Mouse (Mus musculus): Measurements from ENCODE around the gene Khdrbs2. TPM values are rescaled to one million over a fixed set of nuclear protein-coding genes. Genes with fewer than 3 reads are reported as not detected.

Khdrbs2 gene
- under 1 TPM; 0.15 to 0.17 TPM for total RNA-seq (2021)

DNA sequence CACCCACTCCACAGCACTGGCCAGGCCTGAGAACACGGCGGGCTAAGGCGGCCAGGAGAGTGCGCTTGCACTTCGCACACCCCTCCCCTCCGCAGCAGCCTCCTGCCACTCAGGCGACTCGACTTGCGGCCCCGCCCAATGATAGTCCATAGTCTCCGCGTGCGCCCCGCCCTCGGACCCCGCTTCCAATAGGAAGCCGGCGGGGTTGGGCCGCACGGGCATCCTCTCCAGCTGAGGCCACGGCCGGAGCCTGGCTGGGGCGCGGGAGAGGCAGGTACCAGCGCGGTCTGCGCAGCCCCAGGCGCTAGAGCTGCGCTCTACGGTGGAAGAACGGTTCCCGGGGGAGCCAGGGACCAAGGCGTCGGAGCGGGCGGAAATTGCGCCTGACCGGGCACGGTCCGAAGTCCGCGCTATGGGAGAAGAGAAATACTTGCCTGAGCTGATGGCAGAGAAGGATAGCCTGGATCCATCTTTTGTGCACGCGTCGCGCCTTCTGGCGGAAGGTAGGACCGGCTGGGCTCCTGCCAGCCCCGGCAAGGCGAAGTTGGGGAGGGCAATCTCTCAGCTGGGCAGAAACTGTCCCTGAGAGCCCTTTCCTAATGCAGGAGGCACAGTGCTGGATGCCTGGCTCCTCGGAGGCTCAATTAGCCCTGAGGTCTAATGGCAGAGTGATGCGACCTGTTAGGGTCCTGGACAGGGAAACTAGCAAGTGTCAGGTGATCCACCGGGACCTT is at the start of gene Khdrbs2:
Gene Khdrbs2 (plus strand): TSS at position 209 of the 734 bp plus-strand sequence.
- DNase-seq = peak; percentile 75 to 79
- intact Hi-C loops (cut with DNase I) = loop anchor here (5.0 to 10.0 kb wide), 3 partner anchors 380 to 1475 kb away; no protein-coding TSS in a partner anchor

- intact Hi-C loops (cut with DNase I) = loop anchor here (5.0 to 10.0 kb wide), 3 partner anchors 378 to 1473 kb away; no protein-coding TSS in a partner anchor
- peak; percentile 6 to 27 for DNase-seq
These were observed 2.1 kb downstream of the Khdrbs2 start for GRCm38 (mm10) chr1:32174566-32174965.

GRCm38 (mm10) chr1:32199664-32200260 is 27.2 kb downstream of the Khdrbs2 start:
- no peak for DNase-seq
- intact Hi-C loops (cut with DNase I) = no loop called here

DNA sequence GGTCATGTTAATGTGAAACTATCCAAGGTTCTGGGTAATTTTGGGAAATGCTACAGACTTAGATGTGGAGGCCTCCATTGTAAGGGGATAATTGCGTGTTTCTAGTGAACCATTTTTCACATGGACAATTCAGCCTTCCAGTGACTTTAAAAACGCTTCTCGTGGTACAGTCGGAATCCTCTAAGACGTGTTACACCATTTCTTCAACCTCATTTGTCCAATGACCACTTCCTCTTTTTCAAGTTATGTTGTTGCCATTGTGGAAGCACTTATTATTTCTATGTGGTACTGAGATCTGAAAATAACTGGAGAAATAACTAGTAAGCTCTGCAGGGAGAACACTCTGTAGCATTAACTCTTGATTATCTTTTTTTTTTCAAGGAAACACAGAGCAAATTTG is 75.9 kb downstream of the Khdrbs2 start:
- intact Hi-C loops (cut with DNase I) = no loop called here
- DNase-seq = no peak

GRCm38 (mm10) chr1:32249602-32250001 is 77.1 kb downstream of the Khdrbs2 start:
- intact Hi-C loops (cut with DNase I) = no loop called here
- no peak for DNase-seq

- intact Hi-C loops (cut with DNase I) = no loop called here
- no peak for DNase-seq
These were observed 77.8 kb downstream of the Khdrbs2 start for GRCm38 (mm10) chr1:32250337-32250736.

- intact Hi-C loops (cut with DNase I) = loop anchor here (1.0 kb wide), 1 partner anchor 8 kb away; no protein-coding TSS in a partner anchor
- DNase-seq = no peak
These were observed 86.4 kb downstream of the Khdrbs2 start for GRCm38 (mm10) chr1:32258942-32259341.

- intact Hi-C loops (cut with DNase I) = no loop called here
- no peak for DNase-seq
These were observed 98.0 kb downstream of the Khdrbs2 start for GRCm38 (mm10) chr1:32270519-32270918.

DNA sequence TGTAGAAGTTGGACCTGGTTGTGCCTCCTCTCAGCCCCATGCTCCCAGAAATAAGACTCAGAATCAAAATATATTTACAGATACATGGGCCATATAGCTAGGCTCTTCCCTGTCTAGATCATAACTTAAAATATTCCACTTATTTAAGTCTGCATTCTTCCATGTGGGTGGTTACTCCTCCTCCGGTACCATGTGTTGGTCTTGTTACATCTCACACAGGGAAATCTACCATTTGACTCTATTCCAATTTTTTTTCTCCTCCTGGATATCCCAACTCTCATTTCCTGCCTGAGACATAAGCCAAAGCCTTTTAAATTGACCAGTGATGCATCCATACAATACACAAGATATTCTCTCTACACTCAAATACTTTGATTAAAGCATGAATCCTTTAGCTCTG is 122.2 kb downstream of the Khdrbs2 start:
- DNase-seq = no peak
- intact Hi-C loops (cut with DNase I) = no loop called here

DNA sequence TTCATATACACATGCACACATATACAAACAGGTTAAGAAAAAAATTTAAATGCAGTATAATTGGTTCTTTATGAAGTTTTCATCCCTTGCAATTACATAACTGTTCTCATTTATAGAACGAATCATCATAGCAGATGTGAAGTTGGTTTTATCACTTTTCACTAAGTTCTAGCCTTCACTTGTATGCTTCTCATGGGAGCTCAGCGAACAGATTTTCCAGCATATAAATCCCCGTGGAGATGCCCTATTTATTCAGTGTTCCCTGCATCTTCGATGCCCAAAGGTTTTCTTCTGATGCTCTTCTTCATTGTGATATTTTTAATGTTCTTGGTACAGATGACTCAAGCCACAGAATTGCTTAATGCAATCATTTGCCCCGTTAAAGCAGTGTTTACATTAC is 128.9 kb downstream of the Khdrbs2 start:
- DNase-seq = no peak
- intact Hi-C loops (cut with DNase I) = no loop called here

DNA sequence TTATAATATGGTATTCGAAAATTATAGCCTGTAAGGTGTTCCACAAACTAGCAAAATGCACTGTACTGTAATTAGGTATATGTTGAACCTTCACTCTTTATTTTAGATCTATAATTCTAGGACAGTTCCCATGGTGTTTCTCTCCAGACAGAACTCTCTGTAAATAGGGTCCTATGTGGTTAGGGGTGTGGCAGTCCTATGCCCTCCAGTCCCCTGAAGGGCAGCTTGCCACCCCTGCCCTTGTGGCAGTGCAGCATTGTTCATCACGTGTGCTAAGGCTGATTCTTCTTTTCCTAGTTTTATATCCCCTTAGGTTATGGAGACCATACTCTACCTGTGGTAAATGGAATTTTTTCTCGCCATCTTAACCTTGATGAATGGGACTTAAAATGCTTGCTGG is 136.6 kb downstream of the Khdrbs2 start:
- intact Hi-C loops (cut with DNase I) = no loop called here
- no peak for DNase-seq

DNA sequence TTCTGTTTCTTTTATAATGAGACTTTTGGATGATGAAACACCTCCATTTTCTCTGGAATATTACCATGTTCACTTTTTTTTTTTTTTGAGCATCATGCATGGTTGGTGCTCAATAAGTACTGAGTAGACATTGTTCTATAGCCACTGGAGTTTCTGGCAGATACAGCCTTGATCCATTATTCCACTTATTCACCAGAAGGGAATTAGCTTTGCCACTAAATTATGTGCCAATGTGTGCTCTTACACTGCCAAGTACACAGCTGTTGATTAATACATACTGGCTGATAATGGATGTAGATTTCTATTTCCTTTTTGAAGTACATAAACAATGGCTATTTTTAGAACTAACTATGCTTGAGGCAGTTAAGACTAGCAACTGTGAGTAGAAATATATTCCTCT is 137.1 kb downstream of the Khdrbs2 start:
- no peak for DNase-seq
- intact Hi-C loops (cut with DNase I) = no loop called here

DNA sequence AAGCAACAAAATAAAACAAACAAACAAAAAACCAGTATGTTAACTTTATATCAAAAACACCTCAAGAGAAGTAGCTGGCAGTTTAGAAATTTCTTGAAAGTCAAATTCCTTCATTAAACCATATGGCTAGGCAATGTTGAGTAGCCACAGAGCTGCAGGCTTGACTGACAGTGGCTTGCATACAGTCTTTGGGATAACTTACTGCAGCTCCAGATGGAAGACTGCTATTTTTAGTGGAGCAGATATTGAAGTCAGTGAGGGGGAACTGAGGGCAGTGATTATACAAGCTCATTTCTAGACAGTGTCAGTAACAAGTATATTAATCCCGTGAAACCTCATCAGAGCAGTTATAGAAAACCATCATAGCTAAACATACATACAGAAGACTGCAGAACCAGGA is 166.6 kb downstream of the Khdrbs2 start:
- intact Hi-C loops (cut with DNase I) = no loop called here
- DNase-seq = no peak

DNA sequence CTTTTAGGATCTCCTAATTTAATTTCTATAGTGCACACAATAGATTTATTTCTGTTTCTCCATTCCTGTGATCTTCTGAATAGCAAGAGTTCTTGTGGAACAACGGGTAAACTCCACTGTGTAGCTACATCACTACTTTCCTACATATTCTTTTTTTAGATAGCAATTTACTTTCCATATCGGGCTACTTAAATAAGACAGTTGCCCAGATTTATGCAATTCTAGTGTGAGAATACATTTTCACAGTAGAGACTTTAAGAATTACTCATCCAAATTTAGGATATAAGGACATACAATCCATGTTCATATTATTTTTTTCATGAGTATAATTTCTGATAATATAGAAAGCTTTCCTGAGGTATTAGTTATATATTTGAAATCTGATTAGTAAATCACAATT is 175.0 kb downstream of the Khdrbs2 start:
- no peak for DNase-seq
- intact Hi-C loops (cut with DNase I) = no loop called here

DNA sequence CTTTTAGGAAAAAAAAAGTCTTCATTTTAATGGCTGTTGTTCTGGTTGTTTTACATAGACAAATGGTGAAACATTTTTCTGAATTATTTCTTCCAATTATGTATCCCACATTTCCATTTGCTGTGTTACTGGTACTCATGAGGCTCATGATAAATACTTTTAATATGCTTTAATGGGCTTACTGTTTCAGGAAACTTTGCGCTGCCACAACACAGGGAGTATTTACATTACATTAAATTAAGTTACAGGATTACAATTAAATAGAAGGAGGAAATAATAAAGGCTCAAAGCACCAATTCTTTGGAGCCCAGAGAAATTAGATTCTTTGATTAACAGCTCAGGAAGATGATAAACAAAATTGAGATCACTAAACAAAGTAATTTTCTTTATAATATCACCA is 179.6 kb downstream of the Khdrbs2 start:
- intact Hi-C loops (cut with DNase I) = no loop called here
- DNase-seq = no peak

- intact Hi-C loops (cut with DNase I) = no loop called here
- no peak for DNase-seq
These were observed 191.0 kb downstream of the Khdrbs2 start for GRCm38 (mm10) chr1:32363539-32363938.

- intact Hi-C loops (cut with DNase I) = no loop called here
- DNase-seq = no peak
These were observed 225.0 kb downstream of the Khdrbs2 start for GRCm38 (mm10) chr1:32397553-32397952.

- intact Hi-C loops (cut with DNase I) = no loop called here
- no peak for DNase-seq
These were observed 235.1 kb downstream of the Khdrbs2 start for GRCm38 (mm10) chr1:32407651-32408050.

- intact Hi-C loops (cut with DNase I) = no loop called here
- DNase-seq = no peak
These were observed 255.9 kb downstream of the Khdrbs2 start for GRCm38 (mm10) chr1:32428410-32428809.

DNA sequence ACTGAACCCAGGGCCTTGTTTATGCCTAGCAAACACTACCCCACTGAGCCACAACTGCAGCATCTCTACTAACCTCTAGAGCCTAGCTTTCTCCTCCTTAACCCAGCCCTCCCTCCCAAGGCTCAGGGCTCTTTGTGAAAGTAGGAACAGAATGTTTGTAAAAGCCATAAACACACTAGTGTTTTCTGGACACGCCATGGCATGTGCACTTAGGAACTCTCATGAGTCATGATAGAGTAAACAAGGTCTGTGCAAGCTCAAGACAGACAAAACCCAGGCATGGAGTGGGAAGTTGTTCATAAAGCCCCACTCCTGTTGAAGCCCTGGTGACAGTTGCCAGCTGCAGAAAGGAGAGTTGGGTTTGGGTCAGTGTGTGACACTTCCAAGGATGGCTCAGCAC is 257.0 kb downstream of the Khdrbs2 start:
- no peak for DNase-seq
- intact Hi-C loops (cut with DNase I) = no loop called here

DNA sequence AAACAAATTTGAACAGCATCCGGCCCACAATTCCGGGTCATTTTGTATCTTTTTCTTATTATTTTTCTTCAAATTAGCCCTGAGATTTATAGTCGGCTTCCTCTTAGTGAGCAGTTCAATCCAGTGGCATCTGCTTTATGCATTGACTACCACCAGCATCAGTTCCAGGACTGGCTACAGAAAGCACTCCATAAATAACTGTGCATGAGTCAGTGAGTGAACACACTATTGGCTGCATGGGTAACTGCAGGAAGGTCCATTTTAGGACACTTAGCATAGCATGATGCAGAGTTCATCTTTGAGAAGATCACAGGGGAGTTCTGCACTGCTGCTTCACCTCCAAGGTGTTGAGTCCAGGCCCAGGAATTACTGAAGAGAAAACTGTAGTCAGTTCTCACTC is 258.0 kb downstream of the Khdrbs2 start:
- DNase-seq = no peak
- intact Hi-C loops (cut with DNase I) = no loop called here

DNA sequence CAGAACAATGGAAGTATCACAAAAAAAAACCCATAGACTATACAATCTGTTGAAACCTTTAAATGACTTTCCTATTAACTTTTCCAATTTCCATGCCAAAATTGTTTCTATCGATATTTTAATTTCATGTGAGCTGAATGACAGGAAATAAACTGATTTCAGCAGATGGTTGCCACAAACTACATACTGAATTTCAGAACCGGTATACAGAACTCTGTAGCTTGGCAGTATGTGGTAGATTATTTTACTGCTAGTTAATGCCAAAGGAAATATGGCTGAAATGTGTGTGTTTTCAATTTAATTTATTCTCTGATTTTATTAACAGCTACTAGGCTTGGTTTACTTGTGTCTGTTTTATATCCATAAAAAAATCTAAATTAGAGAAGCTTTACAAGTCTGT is 260.6 kb downstream of the Khdrbs2 start:
- no peak for DNase-seq
- intact Hi-C loops (cut with DNase I) = no loop called here

Data from heart, postnatal 10 days (tissue).